Mouse (Mus musculus): ENCODE results near the gene Mtcl1. TPM values are rescaled to one million over a fixed set of nuclear protein-coding genes. Genes with fewer than 3 reads are reported as not detected.

Mtcl1 gene
- total RNA-seq, 2 experiments from 2014 or later: 103 to 122 TPM

DNA sequence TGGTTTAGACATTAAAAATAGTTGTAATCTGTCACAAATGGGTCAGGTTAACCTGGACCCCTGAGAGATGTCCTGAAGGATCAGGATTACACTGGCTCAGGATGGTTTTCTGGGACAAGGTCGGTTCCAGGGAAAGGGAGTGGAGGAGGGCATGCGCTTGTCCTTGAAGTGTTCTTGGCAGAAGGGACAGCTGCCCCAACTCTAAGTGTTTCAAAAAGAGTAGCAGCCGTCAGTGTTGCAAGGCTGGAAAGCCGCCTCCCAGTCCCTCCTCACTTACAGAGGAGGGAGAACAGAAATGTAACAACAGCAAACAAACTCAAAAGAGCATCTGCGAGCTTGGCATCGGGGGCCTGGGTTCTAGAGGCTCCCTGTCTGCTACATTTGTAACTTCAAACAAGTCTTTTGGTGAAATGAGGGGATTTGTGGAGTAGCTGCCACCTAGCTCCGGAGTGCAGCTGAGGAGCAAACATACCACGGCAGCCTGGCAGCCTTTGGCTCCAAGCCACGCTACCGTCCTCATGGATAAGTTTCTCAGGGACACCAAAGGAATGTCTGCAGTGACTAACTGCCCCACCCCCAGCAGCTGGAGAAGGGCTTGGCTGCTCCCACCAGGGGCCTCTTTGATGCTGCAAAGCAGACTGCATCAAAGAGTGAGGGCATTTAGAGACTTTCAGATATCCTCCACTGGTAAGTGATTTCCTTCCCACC, 44.5 kb downstream of the Mtcl1 start:
- intact Hi-C loops (cut with DNase I): no loop called here
- H3K27ac ChIP-seq: peak overlapping the region; percentile 55; the same call in 1 of the 2 replicates
- no peak overlapping the region for H3K4me3 ChIP-seq
- peak; percentile 37 to 38 for DNase-seq (ENCODE audit: extremely low spot score in 1 of 2, low spot score in 2 of 2)
- no peak for TF ChIP-seq CTCF (IDR thresholded peaks at IDR 0.05)

DNA sequence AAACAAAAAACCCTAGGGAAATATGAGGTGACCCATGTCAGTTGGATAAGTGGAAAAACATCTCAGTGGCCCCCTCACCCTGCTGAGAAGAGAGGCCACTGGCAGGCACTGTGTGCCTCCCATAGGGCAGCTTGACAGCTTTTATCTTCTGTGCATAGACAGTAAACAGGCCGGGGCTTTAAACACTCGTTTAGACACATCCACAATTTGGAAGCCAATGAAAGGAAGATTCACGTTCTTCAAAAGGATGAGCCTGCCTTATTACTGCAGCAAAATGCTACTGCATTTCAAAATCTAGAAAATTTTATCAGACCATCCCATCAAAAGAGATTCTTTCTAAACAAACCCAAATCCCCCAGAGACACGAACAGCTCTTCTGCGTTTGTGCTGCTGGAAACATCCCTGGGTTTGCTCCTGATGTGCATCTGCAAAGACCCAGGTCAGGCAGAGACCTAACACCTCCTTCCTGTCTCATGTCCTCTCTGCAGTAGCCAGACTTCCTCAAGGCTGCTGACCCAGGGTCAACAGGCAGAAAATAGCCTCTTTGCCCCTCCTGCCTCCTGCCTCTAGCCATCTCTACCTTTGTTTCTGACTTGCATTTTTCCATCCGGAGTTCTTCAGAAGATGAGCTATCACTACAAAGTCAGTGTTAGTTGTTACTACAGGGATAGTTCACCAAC, 46.6 kb downstream of the Mtcl1 start:
- H3K27ac ChIP-seq: peak overlapping the region; percentile 40; the same call in 1 of the 2 replicates
- DNase-seq (ENCODE audit: extremely low spot score in 1 of 2, low spot score in 2 of 2): no peak
- H3K4me3 ChIP-seq: no peak overlapping the region
- intact Hi-C loops (cut with DNase I): no loop called here
- TF ChIP-seq CTCF (IDR thresholded peaks at IDR 0.05): no peak

GRCm38 (mm10) chr17:66401596-66402265, 47.8 kb downstream of the Mtcl1 start:
- intact Hi-C loops (cut with DNase I): no loop called here
- H3K4me3 ChIP-seq: no peak overlapping the region
- no peak for DNase-seq (ENCODE audit: extremely low spot score in 1 of 2, low spot score in 2 of 2)
- H3K27ac ChIP-seq: no peak overlapping the region
- TF ChIP-seq CTCF (IDR thresholded peaks at IDR 0.05): no peak

DNA sequence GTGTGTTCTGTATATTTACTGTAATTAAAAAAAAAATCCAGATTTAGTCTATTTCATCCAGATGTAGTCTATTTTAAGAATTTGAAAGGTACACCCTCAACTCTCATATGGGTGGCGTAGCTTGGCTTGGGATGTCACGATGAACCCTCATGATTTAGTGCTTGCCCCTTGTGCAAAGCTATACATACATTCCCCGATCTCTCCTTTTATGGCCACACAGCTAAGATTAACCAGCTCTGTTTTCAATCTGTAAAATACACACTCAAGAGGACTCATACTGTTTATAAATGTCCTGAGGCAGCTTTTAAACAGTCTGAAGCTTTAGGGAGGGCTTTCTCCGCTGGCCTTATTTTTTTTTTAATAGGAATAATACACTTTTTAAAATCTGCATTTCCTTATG, 49.8 kb downstream of the Mtcl1 start:
- intact Hi-C loops (cut with DNase I): no loop called here
- H3K27ac ChIP-seq: no peak overlapping the region
- no peak for DNase-seq (ENCODE audit: extremely low spot score in 1 of 2, low spot score in 2 of 2)
- H3K4me3 ChIP-seq: no peak overlapping the region
- TF ChIP-seq CTCF (IDR thresholded peaks at IDR 0.05): no peak

DNA sequence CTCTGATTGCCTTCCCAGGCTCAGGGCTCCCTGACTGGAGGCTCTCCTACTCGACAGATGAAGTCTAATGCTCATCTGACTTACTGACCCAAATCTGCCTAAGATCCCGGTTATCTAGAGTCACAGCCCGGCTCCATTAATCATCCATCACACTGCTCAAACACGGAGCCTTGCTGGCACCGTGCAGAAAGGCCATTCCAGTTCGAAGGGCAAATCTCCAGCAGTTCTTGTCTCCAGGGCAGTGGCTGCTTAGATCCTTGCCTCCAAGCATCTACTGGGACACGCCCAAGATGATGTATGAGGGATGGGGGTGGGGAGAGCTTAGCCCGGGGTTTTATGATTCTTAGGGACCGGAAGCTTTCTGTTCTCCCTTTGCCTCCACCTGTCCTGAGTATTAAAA, 55.0 kb downstream of the Mtcl1 start:
- no peak for TF ChIP-seq CTCF (IDR thresholded peaks at IDR 0.05)
- no peak for DNase-seq (ENCODE audit: extremely low spot score in 1 of 2, low spot score in 2 of 2)
- Histone ChIP-seq H3K27ac (no peak overlapping the region), H3K4me3 (no peak overlapping the region)
- intact Hi-C loops (cut with DNase I): no loop called here

- Histone ChIP-seq H3K27ac (no peak overlapping the region), H3K4me3 (no peak overlapping the region)
- no peak for DNase-seq (ENCODE audit: extremely low spot score in 1 of 2, low spot score in 2 of 2)
- no peak for TF ChIP-seq CTCF (IDR thresholded peaks at IDR 0.05)
- intact Hi-C loops (cut with DNase I): no loop called here
Measured at GRCm38 (mm10) chr17:66388307-66388706, 61.2 kb downstream of the Mtcl1 start.

DNA sequence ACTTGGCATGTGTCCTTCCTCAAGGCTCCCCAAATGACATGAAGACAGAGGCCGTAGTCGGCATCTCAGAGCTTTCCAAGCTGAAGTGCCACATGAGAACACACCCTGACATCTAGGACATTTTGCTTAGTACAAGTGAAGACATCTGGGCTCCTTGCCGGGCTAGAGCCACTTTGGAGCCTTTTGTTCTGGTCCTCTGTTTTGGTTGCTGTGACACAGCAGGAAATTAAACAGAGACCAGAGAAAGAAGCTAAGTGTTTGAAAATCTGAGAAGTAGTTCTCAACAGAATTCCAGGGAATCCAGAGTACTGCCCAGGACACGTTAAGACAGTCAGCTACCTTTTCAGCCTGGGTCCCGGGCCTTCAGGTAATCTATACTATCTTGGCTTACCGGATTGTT, 68.2 kb downstream of the Mtcl1 start:
- no peak for TF ChIP-seq CTCF (IDR thresholded peaks at IDR 0.05)
- intact Hi-C loops (cut with DNase I): no loop called here

DNA sequence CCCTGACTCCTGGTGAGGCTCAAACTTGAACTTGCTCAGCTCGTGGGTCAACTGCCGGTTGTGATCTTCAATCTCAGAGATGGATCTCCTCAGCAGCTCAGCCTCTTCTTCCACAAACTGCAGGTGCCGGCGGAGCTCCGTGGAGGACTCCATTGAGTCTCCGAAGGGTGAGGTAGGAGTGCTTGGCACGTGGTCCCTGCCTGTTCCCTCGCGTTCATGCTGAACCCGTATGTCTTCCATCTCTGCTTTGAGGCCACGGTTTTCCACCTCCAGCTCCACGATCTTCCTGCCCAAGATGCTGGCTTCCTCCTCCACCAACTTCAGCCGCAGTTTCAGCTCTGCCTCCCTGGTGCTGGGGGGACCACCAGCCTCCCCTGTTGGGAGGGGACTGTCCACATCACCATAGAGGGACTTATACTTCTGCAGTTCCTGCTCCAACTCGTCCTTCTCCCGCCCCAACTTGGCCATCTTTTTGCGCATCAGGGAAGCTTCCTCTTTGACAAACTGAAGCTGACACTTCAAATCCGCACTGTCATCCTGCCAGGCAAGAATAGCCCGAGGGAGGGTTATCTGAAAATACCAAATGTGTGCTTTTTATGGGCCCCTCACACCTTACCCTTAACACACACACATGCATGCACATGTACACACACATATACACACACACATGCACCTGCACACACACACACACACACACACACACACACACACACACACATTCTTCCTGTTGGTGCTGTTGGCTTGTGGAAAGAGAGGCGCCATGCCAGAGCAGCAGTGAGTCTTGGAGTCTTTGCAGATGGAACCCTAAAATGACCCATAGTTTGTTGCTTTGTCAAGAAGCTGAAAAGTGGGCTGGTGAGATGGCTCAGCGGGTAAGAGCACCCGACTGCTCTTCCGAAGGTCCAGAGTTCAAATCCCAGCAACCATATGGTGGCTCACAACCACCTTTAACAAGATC, 69.4 kb downstream of the Mtcl1 start:
- no peak for DNase-seq (ENCODE audit: extremely low spot score in 1 of 2, low spot score in 2 of 2)
- TF ChIP-seq CTCF (IDR thresholded peaks at IDR 0.05): no peak
- H3K27ac ChIP-seq: 0 out of 2 replicates have a peak overlapping the region, but pooled peaks have one; percentile 11
- no peak overlapping the region for H3K4me3 ChIP-seq
- intact Hi-C loops (cut with DNase I): no loop called here

More for the DNA sequence above, 68.2 kb downstream of the Mtcl1 start:
- DNase-seq (ENCODE audit: extremely low spot score in 1 of 2, low spot score in 2 of 2): no peak
- Histone ChIP-seq H3K27ac (no peak overlapping the region), H3K4me3 (no peak overlapping the region)

DNA sequence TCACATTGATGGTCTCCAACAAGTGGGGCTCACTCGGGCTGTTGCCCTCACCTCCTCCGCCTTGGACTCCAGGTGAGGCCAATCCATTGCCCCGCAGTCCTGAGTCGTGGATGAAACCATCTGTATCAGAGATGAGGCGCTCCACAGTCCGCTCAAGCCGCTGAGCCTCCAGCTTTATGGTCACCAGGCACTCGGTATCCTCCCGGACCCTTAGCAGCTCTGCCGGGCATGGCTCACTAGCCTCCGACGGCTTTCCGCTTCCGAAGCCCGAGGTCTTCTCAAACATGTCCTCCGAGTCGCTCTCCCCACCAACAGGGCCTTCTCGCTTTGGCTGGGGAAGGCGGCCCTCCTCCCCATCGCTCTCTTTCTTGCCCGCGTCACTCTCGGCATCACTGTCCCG, 70.2 kb downstream of the Mtcl1 start:
- Histone ChIP-seq H3K27ac (peak overlapping the region; percentile 30; the same call in 1 of the 2 replicates), H3K4me3 (no peak overlapping the region)
- intact Hi-C loops (cut with DNase I): no loop called here
- no peak for DNase-seq (ENCODE audit: extremely low spot score in 1 of 2, low spot score in 2 of 2)
- TF ChIP-seq CTCF (IDR thresholded peaks at IDR 0.05): no peak

- intact Hi-C loops (cut with DNase I): no loop called here
- no peak for DNase-seq (ENCODE audit: extremely low spot score in 1 of 2, low spot score in 2 of 2)
- Histone ChIP-seq H3K27ac (no peak overlapping the region), H3K4me3 (no peak overlapping the region)
- no peak for TF ChIP-seq CTCF (IDR thresholded peaks at IDR 0.05)
Measured at GRCm38 (mm10) chr17:66378127-66378526, 71.4 kb downstream of the Mtcl1 start.

GRCm38 (mm10) chr17:66374633-66375272, 74.8 kb downstream of the Mtcl1 start:
- no peak for TF ChIP-seq CTCF (IDR thresholded peaks at IDR 0.05)
- Histone ChIP-seq H3K4me3 (no peak overlapping the region), H3K27ac (peak overlapping the region; percentile 63)
- intact Hi-C loops (cut with DNase I): no loop called here
- no peak for DNase-seq (ENCODE audit: extremely low spot score in 1 of 2, low spot score in 2 of 2)

Data from left cerebral cortex, adult 2 months (tissue).